Mouse (Mus musculus) v-Abl transformed pro-B cells (cell line): ENCODE data around the gene Vil1.
"Not testable (repeated sequence)": the region's sequence is repeated elsewhere in the genome, so short reads cannot be mapped to it uniquely, and the experiment has no call there.

Experiments used
- in situ Hi-C, 2 experiments: fragments of 400-800 bp; cut with MboI; formaldehyde crosslinking; loops; one replicate each; pipeline ENCODE4 v1.15.1; 2025; ENCODE audit not compliant: unreplicated experiment in 2 of 2

Vil1 gene

GRCm38 (mm10) chr1:74386714-74387385 lies 22.3 kb upstream of the Vil1 start:
- in situ Hi-C loops = loop anchor here in 1 of 2 experiments (5.0 kb wide), 1 partner anchor 75 kb away; no protein-coding TSS in a partner anchor

GRCm38 (mm10) chr1:74387386-74387988 lies 21.7 kb upstream of the Vil1 start:
- in situ Hi-C loops = loop anchor here in 1 of 2 experiments (5.0 kb wide), 1 partner anchor 75 kb away; no protein-coding TSS in a partner anchor

- in situ Hi-C loops = loop anchor here in 1 of 2 experiments (5.0 kb wide), 1 partner anchor 76 kb away; no protein-coding TSS in a partner anchor
Measured at GRCm38 (mm10) chr1:74388398-74388920, 20.7 kb upstream of the Vil1 start.

- in situ Hi-C loops = loop anchor here (5.0 kb wide), 3 partner anchors 78 to 153 kb away; partner anchors contain the start of gene Arpc2 (in 1 of the 2)
Measured at GRCm38 (mm10) chr1:74389831-74390286, 19.3 kb upstream of the Vil1 start.

GRCm38 (mm10) chr1:74390287-74390906 lies 18.8 kb upstream of the Vil1 start:
- in situ Hi-C loops = loop anchor here in 1 of 2 experiments (5.0 kb wide), 3 partner anchors 78 to 153 kb away; partner anchors contain the start of gene Arpc2

GRCm38 (mm10) chr1:74390924-74391748 lies 18.0 kb upstream of the Vil1 start, which contains the start of gene Ctdsp1:
Ctdsp1 (plus strand) TSS chr1:74391509.
- in situ Hi-C loops = loop anchor here in 1 of 2 experiments (5.0 kb wide), 3 partner anchors 79 to 154 kb away; partner anchors contain the start of gene Arpc2

- in situ Hi-C loops = loop anchor here in 1 of 2 experiments (5.0 kb wide), 3 partner anchors 80 to 155 kb away; partner anchors contain the start of gene Arpc2
Measured at GRCm38 (mm10) chr1:74391844-74392441, 17.2 kb upstream of the Vil1 start.

GRCm38 (mm10) chr1:74392446-74392994 lies 16.7 kb upstream of the Vil1 start:
- in situ Hi-C loops = loop anchor here in 1 of 2 experiments (5.0 kb wide), 3 partner anchors 80 to 155 kb away; partner anchors contain the start of gene Arpc2

- in situ Hi-C loops = loop anchor here in 1 of 2 experiments (5.0 kb wide), 3 partner anchors 81 to 156 kb away; partner anchors contain the start of gene Arpc2
Measured at GRCm38 (mm10) chr1:74393010-74393409, 16.2 kb upstream of the Vil1 start.

GRCm38 (mm10) chr1:74393697-74394096 lies 15.5 kb upstream of the Vil1 start:
- in situ Hi-C loops = loop anchor here in 1 of 2 experiments (5.0 kb wide), 3 partner anchors 81 to 156 kb away; partner anchors contain the start of gene Arpc2

GRCm38 (mm10) chr1:74394311-74394710 lies 14.9 kb upstream of the Vil1 start:
- in situ Hi-C loops = loop anchor here in 1 of 2 experiments (5.0 kb wide), 3 partner anchors 82 to 157 kb away; partner anchors contain the start of gene Arpc2

- in situ Hi-C loops = loop anchor here in 1 of 2 experiments (5.0 kb wide), 3 partner anchors 83 to 158 kb away; partner anchors contain the start of gene Arpc2
Measured at GRCm38 (mm10) chr1:74394858-74395257, 14.3 kb upstream of the Vil1 start.

GRCm38 (mm10) chr1:74395290-74395689 lies 13.9 kb upstream of the Vil1 start:
- in situ Hi-C loops = no loop called here

- in situ Hi-C loops = not testable (repeated sequence)
Measured at GRCm38 (mm10) chr1:74396456-74397222, 12.5 kb upstream of the Vil1 start.

GRCm38 (mm10) chr1:74397268-74397918 lies 11.8 kb upstream of the Vil1 start:
- in situ Hi-C loops = no loop called here

GRCm38 (mm10) chr1:74397919-74398451 lies 11.2 kb upstream of the Vil1 start:
- in situ Hi-C loops = no loop called here

- in situ Hi-C loops = no loop called here
Measured at GRCm38 (mm10) chr1:74400531-74400930, 8.6 kb upstream of the Vil1 start.
